Mouse (Mus musculus) c-Kit-positive CD71-positive TER-119-negative erythroid progenitor cells, embryonic 14.5 days (primary cell): ENCODE data around the gene Gpc4.

Source experiments
- DNase-seq: peaks from one replicate; pipeline ENCODE4 v3.0.0-alpha.2; 2013; ENCODE audit warnings: low read depth

Gene Gpc4

DNA sequence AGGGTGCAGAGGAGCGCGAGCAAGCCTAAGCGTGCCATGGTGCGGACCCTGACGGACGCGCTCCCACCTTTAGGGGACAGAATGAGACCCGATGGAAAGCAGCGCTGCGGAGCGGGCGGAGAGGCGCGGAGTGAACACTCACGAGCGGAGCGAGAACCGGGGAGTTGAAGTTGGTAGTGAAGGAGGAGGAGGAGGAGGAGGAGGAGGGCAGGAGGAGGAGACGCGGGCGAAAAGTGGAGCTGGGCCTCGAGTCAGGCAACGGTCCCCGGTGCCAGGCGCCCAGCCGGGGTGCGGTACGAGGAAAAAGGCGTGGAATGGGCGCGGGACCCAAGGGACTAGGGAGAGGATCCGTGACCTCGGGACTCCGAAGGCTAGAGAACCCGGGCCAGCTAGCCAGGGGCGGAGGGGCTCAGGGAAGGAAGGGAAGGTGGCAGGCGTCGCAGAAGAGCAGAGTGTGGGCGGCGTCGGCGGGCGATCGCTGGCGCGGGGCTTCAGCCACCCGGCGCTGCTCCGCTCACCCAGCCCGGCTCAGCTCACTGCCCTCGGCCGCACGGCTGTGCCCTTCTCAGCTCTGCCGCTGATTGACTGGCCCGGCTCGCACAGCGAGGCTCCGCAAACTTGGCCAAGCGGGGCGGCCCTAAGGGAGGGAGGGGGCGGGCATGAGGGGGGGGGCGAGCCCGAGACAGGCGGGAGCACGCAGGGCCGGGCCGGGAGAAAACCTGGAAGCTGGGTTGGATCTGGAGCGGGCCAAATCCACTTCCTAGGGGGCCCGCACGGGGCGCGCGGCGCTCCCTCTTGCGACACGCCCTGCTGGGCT, at the start of gene Gpc4:
Gpc4 (minus strand) TSS at position 515 of the 817 bp plus-strand sequence.
- DNase-seq: no peak

DNA sequence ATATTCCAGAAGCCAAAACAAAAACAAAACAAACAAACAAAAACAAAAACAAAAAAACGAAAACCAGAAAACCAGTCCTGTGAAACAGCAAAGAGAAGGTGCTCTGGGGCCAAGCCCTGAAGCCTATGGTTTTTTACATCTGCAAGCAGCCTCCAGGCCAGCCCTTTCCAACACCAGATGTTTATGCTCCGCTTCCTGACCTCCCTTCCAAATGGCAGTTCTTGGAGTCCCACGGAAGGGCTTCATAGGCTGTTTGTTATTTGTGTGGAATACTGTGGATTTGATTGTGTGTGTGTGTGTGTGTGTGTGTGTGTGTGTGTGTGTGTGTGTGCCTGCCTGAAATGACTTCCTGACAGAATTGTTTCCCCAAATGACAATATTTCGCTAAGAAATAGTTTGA, 47.8 kb upstream of the Gpc4 start:
- DNase-seq: no peak

DNA sequence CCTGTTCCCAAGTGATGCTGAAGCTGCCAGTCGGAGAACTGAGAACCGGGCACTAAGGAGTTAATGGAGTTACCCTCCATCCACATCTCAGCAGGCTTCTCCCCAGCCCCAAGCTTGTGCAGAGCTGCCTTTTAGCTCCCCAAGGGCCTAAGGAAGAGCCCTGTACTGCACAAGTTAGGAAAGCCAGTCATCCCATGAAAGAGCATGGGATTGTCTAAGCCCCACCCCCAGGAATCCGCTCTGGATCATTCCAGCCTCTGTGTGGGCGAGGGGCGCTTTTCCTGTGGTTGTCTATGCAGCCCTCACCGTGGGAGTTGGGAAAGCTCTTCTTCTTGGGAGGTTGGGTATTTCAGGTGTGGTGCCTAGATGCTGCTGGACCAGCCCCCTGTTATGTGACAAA, 34.8 kb upstream of the Gpc4 start:
- no peak for DNase-seq

DNA sequence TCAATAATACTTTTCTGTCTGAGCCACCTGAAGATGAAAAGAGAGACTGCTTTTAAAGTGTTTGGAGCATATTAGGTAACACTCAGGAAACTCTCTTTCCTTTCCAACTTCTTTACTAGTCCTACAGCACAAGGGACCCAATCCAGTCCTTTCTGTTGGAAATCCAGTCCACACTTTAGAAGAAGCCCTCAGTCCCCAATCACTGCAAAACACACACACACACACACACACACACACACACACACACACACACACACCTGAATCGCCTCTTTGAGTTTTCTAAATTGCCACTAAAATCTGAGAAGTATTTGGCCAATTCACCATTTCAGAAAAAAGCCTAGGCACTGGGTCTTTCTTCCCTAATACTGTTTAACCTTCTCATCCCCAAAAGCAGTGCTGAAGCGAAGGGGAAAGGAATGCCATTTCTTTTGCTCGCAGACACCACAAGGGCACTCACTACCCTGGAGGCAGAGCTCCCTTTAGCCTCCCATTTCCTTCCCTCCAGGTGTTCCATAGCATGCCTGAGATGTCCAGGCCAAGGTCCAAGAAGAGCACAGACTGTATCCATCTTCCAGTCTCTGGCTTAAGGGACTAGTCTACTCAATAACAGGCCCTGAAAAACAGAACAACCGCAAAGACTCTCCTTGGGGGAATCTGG, 28.4 kb upstream of the Gpc4 start:
- no peak for DNase-seq

DNA sequence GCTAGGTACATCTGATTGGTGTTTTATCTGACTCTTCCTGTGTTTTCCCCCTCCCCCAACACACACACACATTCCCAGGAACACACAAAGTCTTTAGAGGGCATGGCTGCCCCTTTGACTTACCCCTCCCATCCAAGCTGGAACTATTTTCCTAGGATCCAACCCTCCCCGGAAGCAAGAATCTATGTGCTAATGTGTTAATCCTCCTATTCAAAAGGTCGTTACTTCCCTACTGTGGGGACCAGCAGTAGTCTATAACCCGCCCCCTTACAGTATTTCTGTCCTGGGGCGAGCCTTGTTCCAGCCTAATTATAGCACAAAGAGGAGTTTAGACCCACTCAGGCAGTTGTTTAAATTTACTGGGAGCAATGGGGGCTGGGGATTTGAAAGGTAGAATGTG, 24.0 kb upstream of the Gpc4 start:
- no peak for DNase-seq

DNA sequence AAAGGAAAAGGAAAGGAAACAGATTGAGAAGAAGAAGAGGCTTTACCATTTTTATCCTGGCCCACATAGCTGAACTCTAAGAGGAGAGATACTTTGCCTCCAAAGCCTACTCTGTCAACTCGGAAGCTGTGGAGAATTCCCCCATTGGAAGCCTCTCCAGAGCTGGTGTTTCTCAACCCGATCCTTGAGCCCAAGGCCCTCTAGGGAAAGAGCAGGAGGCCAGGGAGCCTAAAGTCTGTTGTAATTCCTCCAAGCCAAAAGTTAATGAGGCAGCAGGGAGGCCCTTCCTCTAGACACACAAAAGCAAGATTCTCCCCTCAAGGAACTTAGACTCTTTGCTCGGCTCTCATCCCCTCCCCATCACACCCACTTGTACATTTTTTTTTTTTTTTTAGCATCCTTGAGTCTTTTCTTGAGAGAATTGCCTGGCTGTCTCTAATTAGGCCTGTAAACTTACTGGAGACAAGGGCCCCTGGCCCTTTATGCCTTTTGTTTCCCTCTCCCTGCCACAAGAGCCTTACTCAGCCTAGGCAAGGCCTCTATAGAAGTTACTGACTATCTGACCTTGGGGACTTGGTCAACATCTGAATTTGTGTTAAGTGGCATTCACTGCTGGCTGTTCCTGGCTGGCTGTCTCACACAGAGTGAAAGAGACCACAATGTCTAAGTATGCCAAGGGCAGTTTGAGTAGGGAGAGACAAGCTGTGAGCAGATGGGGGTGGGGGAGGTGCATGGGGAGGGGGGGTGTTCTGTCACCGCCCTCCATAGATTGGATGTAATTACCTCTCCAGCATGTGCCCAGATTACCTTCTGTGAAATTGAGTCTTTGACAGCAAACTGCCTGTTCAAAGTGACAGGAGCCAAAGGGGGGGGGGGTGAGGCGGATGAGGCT, 18.7 kb upstream of the Gpc4 start:
- DNase-seq: no peak

DNA sequence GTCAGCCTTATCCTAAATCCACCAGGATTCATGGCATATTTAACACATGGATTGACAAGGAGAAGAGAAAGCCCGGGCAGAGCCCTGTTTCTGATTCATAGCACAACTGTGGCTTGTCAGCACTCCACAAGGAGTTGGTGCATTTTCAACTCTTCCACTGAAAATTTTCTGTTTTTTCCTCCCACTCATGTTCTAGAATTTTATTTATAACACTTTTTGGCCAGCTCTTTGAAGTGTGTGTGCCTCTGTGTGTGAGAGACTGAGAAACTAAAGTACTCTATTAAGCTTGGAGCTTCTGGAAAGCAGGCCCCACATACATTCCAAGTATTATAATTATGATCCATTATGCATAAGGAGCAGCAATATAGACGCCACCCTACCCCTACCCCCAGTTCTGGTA, 16.3 kb upstream of the Gpc4 start:
- DNase-seq: no peak

DNA sequence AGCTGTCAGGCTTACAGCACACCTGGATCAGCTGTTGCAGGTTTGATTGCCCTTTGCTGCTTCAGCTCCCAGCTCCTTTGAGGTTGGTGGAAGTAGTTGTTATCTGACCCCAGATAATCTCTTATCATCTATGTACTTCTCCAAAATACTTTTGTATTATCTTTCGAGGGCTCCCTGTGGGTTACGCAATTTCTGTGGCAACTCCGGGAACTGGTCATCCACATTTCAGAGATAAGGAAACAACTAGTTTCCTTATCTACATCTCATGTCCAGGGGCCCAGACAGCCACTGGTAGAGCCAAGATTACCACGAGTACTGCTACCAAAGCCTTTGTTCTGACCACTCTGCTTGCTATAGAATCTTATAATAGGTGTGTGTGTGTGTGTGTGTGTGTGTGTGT, 12.0 kb upstream of the Gpc4 start:
- DNase-seq: no peak

DNA sequence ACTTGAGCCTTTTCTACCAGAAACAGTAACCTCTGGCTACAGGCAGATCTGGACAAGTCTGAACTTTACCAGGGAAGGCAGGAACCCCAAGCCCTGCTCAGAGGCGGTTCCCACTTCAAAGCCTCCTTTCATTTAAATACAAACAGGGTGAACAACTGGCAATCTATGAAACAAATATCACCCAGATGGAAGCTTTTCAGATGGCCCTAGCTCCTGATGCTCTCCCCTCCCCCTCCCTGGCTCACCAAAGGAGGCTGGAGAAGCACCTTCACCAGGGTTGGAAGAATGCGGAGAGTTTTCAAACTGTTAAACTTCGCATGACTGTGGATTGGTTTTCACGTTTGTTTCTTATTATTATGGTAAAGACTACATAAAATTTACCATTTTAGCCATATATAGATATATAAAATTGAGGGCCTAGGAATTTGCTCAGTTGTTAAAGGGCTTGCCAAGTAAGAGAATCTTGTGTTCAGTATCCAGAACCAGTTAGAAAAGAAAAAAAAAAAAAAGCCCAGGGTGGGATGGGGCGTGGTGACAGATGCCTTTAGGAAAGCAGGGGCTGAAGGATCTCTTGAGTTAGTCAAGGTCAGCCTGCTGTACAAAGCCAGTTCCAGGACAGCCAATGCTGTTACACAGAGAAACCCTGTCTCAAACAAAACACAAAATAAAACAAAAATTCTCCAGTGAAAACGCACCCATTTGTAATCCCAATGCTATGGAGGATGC, 2.6 kb upstream of the Gpc4 start:
- DNase-seq: no peak

DNA sequence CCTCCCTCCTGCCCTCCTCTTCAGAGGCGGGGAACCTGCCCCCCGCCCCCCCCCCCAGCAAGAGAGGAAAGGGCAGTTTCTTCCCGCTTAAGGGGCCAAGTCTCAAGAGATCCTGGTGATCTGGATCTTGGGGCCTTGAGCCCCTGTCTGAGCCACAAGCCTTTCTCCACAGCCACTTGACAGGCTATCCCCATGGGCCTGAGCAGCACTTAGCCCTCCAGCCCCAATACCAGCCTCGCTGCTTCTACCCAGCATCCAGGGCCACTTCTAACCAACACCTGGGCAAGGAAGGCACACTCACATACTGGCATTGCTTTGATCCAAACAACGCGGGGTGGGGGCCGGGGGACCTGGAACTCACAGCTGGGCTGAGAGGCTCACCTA, 495 bp upstream of the Gpc4 start:
- DNase-seq: no peak

DNA sequence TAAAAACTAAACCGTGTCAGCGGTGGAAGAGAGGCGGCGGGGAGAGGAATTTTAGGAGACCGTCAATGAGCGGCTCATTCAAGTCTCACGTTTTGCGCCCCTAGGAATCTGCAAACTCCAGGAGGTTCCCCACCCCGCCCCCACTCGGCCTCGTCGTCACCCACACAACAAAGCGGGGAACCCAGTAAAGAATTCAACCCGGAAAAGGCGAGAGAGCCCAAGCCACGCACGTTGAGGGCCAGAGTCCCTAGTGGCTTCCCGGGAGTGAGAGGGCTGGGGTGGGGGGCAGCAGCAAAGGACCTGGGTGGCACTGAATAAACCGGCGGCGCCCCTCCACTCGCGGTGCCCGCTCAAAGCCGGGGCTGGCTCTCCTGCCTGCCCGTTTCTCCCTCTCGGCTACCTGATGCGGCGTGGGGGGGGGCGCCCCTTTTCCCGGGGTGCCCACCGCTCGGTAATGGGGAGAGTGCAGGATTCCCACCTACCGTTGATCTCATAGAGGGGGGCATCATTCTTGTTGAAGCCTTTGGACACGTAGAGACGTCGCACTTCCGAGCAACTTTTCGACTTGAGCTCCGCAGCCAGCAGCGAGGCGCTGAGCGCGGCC, 816 bp downstream of the Gpc4 start:
- no peak for DNase-seq

DNA sequence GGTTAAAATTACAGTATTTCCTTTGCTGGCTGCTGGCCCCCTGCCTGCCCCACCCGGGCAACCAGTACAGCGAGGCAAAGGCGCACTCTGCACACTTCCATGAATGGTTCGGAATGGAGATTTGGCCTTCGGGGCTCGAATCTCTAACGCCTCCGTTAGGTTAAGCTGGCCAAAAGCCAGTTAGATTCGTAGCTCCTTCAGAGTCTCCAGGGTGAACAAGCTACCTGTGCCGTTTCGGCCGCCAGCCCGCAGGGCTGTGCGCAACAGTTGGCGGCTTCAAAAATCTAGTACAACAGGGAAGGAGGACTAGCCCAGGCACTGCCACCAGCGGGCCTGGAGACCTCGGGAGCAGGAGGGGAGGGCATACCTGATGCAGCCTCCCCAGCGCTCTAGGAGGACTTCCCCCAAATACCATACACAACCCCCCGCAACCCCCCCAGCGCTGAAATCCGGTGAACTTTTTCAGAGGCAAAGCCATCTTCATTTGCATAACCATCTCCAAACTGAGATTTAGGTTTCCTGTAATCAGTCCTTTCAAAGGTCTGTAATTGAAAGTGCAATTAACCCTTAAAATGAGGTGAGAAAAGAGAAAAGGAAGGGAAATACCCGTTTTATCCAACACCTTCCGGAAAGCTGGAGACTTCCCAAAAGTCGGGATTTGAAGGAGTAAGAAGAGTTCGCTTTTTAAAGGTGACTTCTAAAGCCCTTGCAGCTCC, 1.5 kb downstream of the Gpc4 start:
- no peak for DNase-seq

DNA sequence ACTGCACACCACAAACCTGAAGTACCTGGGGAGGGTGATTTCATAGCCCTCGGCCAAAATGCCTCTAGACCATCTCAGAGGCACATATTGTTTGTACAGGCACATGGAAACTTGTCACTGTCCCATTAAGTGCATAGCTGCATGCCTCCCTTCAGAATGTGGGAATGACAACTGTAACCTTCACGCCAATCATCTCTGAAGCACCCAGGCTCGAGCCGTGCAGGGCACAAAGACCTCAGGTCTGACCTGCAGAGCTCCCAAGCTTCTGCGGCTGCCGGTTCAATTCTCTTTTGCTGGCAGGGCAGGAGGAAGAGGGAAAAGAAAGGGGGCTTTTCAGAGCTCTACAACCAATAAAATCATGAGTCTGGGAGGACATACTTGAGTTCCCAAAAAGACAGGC, 2.3 kb downstream of the Gpc4 start:
- DNase-seq: no peak

DNA sequence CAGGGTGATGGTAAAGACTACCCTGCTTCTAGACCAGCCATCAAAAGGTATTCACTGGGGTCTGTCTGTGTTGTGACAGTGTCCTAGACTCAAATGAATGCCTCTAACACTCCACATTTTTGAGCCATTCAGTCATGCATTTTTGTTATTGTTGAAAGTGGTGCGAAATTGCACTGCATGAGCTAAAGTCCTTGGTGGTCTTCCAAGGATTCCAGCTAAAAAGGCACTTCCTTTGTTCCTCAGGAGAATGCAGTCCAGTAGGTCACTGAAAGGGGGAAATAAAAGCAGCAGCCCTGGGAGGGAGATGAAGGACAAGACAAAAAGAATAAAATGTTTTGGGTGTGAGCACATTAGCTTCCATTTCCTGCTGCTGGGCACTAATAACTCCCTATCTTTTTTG, 2.8 kb downstream of the Gpc4 start:
- no peak for DNase-seq

DNA sequence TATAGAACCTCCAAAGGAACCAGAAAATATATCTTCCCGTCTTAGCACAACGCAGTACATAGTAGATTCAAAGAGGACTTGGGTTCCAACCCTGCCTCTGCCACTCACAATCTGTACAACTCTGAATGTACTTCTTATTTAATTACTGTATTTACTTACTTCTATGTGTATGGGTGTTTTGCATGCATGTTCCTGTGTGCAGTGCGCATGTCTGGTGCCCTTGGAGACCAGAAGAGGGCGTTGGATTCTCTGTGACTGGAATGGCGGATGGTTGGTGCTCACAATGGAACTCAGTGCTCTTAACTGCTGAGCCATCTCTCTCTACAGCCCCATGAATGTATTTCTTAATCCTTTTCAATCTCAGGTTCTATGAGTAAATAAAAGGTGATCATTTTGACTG, 5.4 kb downstream of the Gpc4 start:
- no peak for DNase-seq

DNA sequence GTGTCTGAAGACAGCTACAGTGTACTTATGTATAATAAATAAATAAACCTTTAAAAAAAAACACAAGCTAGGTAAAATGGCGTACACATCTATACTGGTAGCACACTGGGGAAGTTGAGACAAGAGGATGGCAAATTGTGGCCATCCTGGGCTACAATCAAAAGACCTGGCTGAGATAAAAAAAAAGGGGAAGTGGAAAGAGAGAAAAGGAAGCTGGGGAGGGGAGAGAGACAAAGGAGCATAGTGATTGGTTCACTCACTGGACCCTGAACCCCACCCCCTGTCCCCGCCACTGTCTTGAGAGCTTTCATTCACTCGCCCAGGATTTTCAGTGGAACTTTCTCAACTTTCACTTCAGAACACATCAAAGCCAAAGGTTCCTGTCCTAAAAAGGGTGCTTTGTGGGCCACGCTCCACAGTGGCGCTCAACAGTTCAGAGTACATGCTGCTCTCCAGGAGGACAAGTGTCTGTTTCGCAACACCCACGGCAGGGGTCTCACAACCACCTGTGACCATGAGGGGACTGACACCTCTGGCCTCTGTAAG, 9.6 kb downstream of the Gpc4 start:
- no peak for DNase-seq

DNA sequence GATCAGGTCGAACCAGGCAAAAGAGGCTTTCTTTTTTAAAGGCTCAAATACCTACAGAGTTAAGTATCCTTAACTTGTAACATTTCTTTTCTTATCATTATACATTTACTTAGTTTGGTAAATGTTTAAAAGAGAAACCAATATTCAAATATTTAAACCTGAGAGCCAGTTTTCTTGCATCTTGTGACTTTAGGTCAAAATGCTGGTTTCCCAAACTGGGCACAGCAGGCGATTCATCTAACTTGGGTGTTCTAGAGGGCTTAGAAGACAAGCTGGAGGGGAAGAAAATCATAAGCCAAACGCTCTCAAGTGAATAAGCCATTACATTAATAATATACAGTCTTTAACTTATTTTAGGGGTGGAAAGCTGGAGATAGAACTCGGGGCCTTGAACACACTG, 10.2 kb downstream of the Gpc4 start:
- DNase-seq: no peak

DNA sequence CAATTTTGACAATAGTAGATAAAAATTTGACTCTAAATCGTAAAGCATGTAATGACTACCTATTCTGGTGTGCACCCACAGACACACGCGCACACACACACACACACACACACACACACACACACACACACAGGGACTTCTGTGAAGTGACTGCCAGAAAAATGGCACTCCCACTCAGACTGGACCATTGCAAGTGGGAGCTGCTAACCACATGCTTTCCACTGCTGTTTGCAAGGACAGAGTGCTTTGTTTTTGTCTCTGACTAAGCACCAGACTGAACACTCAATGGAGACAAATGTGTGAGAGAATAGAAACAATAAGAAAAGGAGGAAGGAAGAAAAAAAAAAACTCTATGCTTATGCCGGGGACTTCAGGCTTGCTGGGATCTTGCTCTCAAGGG, 11.6 kb downstream of the Gpc4 start:
- no peak for DNase-seq

DNA sequence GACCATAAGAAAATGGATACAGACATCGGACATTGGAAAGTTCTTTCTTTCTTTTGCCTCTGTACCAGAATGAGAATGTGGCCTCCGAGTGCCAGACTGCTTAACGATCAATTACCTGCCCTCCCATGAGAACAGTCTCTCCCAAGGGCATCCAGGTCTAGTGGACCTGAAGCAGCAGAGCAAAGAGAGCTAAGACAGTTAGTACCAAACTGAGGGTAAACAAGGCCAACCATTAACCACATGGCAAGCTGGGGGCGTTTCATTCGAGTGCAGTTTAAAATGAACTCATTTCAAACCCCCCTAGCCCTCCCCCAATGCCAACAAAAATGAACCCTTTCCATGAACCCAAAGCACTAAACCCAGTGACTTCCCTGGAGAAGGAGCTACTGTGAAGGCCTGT, 12.1 kb downstream of the Gpc4 start:
- DNase-seq: no peak

DNA sequence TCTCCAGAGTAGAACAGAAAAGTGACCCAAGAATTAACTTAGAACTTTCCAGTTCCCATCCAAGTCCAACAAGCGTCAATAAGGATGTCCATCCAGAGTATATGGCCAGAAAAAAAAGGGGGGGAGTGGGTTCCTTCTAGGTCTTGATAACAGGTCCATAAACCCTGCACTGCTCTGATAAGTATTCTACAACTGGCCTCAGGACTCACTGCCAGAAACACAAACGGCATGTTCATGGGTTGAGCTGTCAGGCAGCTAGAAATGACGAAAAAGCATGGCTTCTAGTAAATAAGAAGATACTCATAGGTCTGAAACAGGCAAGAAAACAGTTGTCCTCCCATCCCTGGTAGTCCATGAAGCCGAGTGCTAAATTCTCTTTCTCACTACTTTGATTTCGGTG, 13.5 kb downstream of the Gpc4 start:
- DNase-seq: no peak

DNA sequence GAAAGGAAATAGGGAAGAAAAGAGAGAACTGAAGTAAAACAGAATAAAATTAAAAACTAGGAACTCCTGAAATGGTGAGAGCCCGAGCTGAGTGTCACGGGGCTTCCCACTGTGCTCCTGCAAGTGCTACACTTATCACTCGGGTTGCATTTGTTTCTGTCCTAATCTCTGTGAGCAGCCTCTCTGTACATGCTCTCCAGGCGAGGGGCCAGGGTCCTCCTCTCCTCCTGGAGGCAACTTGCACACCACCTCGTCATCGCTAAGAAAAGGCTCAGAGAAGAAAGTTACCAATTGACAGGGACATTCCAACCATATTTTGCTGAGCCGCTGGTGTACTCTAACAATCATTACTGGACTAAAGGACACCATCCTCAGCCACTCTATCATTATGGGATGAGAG, 14.0 kb downstream of the Gpc4 start:
- no peak for DNase-seq
